14 mouse cellular contexts compared by ENCODE assay signal in the genomic region with DNA sequence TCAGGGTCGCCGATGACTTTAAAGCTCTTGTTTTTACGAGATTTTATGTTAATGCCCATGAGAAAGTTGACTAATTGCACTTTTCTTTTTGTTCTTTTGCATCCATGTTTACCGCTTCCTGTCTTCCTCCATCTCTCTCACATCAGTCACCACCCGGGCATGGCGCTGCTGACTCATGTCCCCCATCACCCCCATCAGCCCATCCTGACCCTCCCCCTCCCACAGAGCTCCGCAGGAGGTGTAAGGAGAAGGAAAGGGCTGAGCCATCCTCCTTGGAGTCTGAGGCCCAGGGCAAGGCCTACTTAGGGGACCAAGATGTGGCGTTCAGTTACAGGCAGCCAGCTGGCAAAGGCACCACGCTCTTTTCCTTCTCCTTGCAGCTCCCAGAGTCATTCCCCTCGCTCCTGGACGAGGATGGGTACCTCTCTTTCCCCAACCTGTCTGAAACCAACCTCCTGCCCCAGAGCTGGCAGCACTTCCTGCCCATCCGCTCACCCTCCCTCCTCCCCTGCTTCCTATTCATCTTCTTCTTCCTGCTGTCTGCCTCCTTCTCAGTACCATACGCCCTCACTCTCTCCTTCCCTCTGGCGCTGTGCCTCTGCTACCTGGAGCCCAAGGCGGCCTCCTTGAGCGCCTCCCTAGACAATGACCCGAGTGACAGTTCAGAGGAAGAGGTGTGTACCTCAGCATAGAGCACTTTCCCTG.
DNase-seq lines count a peak whose midpoint lies in the region; ATAC-seq lines count a peak whose summit lies in the region.
"Had no signal": no experiment of that assay in that cellular context is flagged by ENCODE, and none has a peak within 500 bp of the region (broad histone marks: within the 10 kb centered on the region; RNA-seq: fewer than 3 reads in every experiment).

No protein-coding gene starts in this region.

- whole genome bisulfite sequencing in midbrain, embryonic 13.5 days: 44% methylated on average over 17 of the region's 17 CpGs
- 55% methylated on average over 17 of the region's 17 CpGs for WGBS in midbrain, embryonic 14.5 days
- 32% methylated on average over 17 of the region's 17 CpGs for WGBS in lung, embryonic 15.5 days

- H3K4me1 ChIP-seq in midbrain, embryonic 13.5 days (replicated peaks): peaks cover 21% of the 10 kb centered on the region
- 0 out of 2 replicates have a peak, but pooled peaks cover 7% of the 10 kb centered on the region for H3K4me1 ChIP-seq in midbrain, embryonic 14.5 days (ENCODE audit: control insufficient read depth, insufficient read depth, low read length)
- H3K4me1 ChIP-seq in lung, embryonic 15.5 days: peaks cover 7% of the 10 kb centered on the region

- no peak overlapping the region for H3K4me3 ChIP-seq in midbrain, embryonic 13.5 days (replicated peaks)
- H3K4me3 ChIP-seq in midbrain, embryonic 14.5 days (replicated peaks; ENCODE audit: low read depth, low read length): no peak overlapping the region
- H3K4me3 ChIP-seq in lung, embryonic 15.5 days: no peak overlapping the region
- H3K4me3 ChIP-seq: forebrain, embryonic 15.5 days; neural tube, embryonic 12.5 days had no signal

- peak; percentile 25; the same call in 1 of the 2 replicates for ATAC-seq in midbrain, embryonic 13.5 days
- ATAC-seq in midbrain, embryonic 14.5 days (ENCODE audit: low FRiP score, low TSS enrichment): no peak
- peak; percentile 72; the same call in 1 of the 2 replicates for ATAC-seq in lung, embryonic 15.5 days (ENCODE audit: borderline replicate concordance, extremely low read depth, low FRiP score, low TSS enrichment)
- no peak for ATAC-seq in megakaryocyte-erythroid progenitor cell, adult 5-6 weeks (replicated peaks; ENCODE audit: low FRiP score, low TSS enrichment, poor library complexity, severe bottlenecking)
- ATAC-seq: forebrain, embryonic 15.5 days had no signal

- no peak overlapping the region for H3K4me2 ChIP-seq in midbrain, embryonic 13.5 days (replicated peaks)
- H3K4me2 ChIP-seq in midbrain, embryonic 14.5 days (ENCODE audit: low read length): no peak overlapping the region
- no peak overlapping the region for H3K4me2 ChIP-seq in lung, embryonic 15.5 days
- H3K4me2 ChIP-seq: forebrain, embryonic 15.5 days; neural tube, embryonic 12.5 days had no signal

- H3K9me3 ChIP-seq in midbrain, embryonic 13.5 days: no peaks in the 10 kb centered on the region
- no peaks in the 10 kb centered on the region for H3K9me3 ChIP-seq in midbrain, embryonic 14.5 days (ENCODE audit: control insufficient read depth, low read length)
- no peaks in the 10 kb centered on the region for H3K9me3 ChIP-seq in lung, embryonic 15.5 days
- H3K9me3 ChIP-seq: forebrain, embryonic 15.5 days; neural tube, embryonic 12.5 days had no signal

- H3K9ac ChIP-seq in midbrain, embryonic 13.5 days (replicated peaks): no peak overlapping the region
- H3K9ac ChIP-seq in midbrain, embryonic 14.5 days (replicated peaks; ENCODE audit: low read length): no peak overlapping the region
- no peak overlapping the region for H3K9ac ChIP-seq in lung, embryonic 15.5 days
- H3K9ac ChIP-seq: forebrain, embryonic 15.5 days; neural tube, embryonic 12.5 days had no signal

- H3K27me3 ChIP-seq in midbrain, embryonic 13.5 days: no peaks in the 10 kb centered on the region
- H3K27me3 ChIP-seq in midbrain, embryonic 14.5 days (ENCODE audit: control insufficient read depth, insufficient read depth, low read length): no peaks in the 10 kb centered on the region
- no peaks in the 10 kb centered on the region for H3K27me3 ChIP-seq in lung, embryonic 15.5 days
- H3K27me3 ChIP-seq: forebrain, embryonic 15.5 days; neural tube, embryonic 12.5 days had no signal

- 0 out of 2 replicates have a peak, but pooled peaks cover 7% of the 10 kb centered on the region for H3K36me3 ChIP-seq in midbrain, embryonic 13.5 days
- no peaks in the 10 kb centered on the region; the same call in 1 of the 2 replicates for H3K36me3 ChIP-seq in midbrain, embryonic 14.5 days (ENCODE audit: control insufficient read depth, insufficient read depth, low read length)
- H3K36me3 ChIP-seq in lung, embryonic 15.5 days: peaks cover 4% of the 10 kb centered on the region; the same call in 1 of the 2 replicates
- H3K36me3 ChIP-seq: forebrain, embryonic 15.5 days; neural tube, embryonic 12.5 days had no signal

- H3K27ac ChIP-seq in midbrain, embryonic 13.5 days: no peak overlapping the region
- no peak overlapping the region for H3K27ac ChIP-seq in midbrain, embryonic 14.5 days (replicated peaks; ENCODE audit: low read depth, low read length)
- no peak overlapping the region for H3K27ac ChIP-seq in lung, embryonic 15.5 days
- H3K27ac ChIP-seq: forebrain, embryonic 15.5 days; kidney, postnatal 0 days; neural tube, embryonic 12.5 days; stomach, postnatal 0 days had no signal

- DNase-seq in adrenal gland, postnatal 14 days: peak; percentile 11
- DNase-seq in adrenal gland, adult 8-10 months: no peak
- no peak for DNase-seq in midbrain, embryonic 14.5 days
- no peak for DNase-seq in kidney, postnatal 10 days
- no peak for DNase-seq in ovary, postnatal 14 days (ENCODE audit: low spot score)
- DNase-seq: adrenal gland, postnatal 10 days; gastrocnemius, postnatal 36 days had no signal

Comparison
In these comparisons a context has a peak if more than half of its experiments do, and no peak if none do; other contexts are left out.
1. ATAC-seq: peak in midbrain, embryonic 13.5 days (single experiment) and lung, embryonic 15.5 days (single experiment); none in midbrain, embryonic 14.5 days (single experiment) and megakaryocyte-erythroid progenitor cell, adult 5-6 weeks (single experiment).